Mouse (Mus musculus) cerebellum, adult 2 months (tissue): ENCODE measurements around the gene Fam173b. TPM values are rescaled to one million over a fixed set of nuclear protein-coding genes. Genes with fewer than 3 reads are reported as not detected.
A peak's percentile ranks its signal among the peaks of the same experiment; 100 is the strongest.

ENCODE experiments used
- DNase-seq, 2 experiments: peaks; one replicate each; pipeline ENCODE4 v3.0.0; 2021
- H3K27ac ChIP-seq: fragments of 200-500 bp; 2 replicates; pipeline ENCODE4 v1.5.1; 2012; ENCODE audit warnings: low read length, control low read depth, inconsistent platforms; ENCODE audit not compliant: insufficient read depth
- H3K27me3 ChIP-seq: fragments of 200-500 bp; 2 replicates; pipeline ENCODE4 v1.6.1; 2012; ENCODE audit warnings: inconsistent platforms, mild to moderate bottlenecking, low read length, moderate library complexity; ENCODE audit not compliant: control insufficient read depth, insufficient read depth
- H3K4me1 ChIP-seq: fragments of 200-500 bp; 2 replicates; pipeline ENCODE4 v1.6.1; 2011; ENCODE audit warnings: low read length; ENCODE audit not compliant: control insufficient read depth, insufficient read depth
- H3K4me3 ChIP-seq: fragments of 200-500 bp; replicated peaks from 2 replicates; pipeline ENCODE3; 2011; ENCODE audit warnings: mild to moderate bottlenecking, low read depth, low read length, control low read depth; ENCODE audit not compliant: insufficient read depth
- CTCF ChIP-seq: fragments of 200-500 bp; IDR thresholded peaks from 2 replicates; pipeline ENCODE4 v1.5.1; 2011; ENCODE audit warnings: low read depth, mild to moderate bottlenecking, control low read depth, low read length, moderate library complexity, borderline replicate concordance; ENCODE audit not compliant: insufficient read depth
- POLR2A ChIP-seq: fragments of 200-500 bp; IDR thresholded peaks from 2 replicates; pipeline ENCODE4 v1.6.1; 2011; ENCODE audit warnings: low read length, control low read depth, borderline replicate concordance; ENCODE audit not compliant: insufficient read depth
- WGBS: fragments of 180-500 bp; shearing (Covaris S2); methylation state at CpG from one replicate; pipeline ENCODE4 v1.1.7; 2018; 5-methylcytosine and 5-hydroxymethylcytosine counted together
- polyA plus RNA-seq: library from polyadenylated mRNA; depleted of rRNA; stranded (reverse); fragments of >200 nt; gene quantifications from 2 replicates; pipeline ENCODE4 v1.2.3, GENCODE M21; 2012

Fam173b gene
- polyA plus RNA-seq, 1 experiment: 15.2 TPM

GRCm38 (mm10) chr15:31628180-31628579 is 26.5 kb downstream of the Fam173b start:
- DNase-seq: no peak
- no peaks in the 10 kb centered on the region for H3K27me3 ChIP-seq
- WGBS: 64% methylated on average over 10 of the region's 10 CpGs
- no peak for TF ChIP-seq POLR2A
- TF ChIP-seq CTCF: no peak
- H3K4me1 ChIP-seq: no peaks in the 10 kb centered on the region
- H3K4me3 ChIP-seq: no peak overlapping the region
- H3K27ac ChIP-seq: no peak overlapping the region

- WGBS: 78% methylated on average over 3 of the region's 3 CpGs
- no peak for DNase-seq
- H3K27ac ChIP-seq: no peak overlapping the region
- no peak for TF ChIP-seq POLR2A
- no peak for TF ChIP-seq CTCF
- H3K4me3 ChIP-seq: no peak overlapping the region
- H3K27me3 ChIP-seq: no peaks in the 10 kb centered on the region
- H3K4me1 ChIP-seq: peaks cover under 1% of the 10 kb centered on the region; the same call in 1 of the 2 replicates
These were observed 27.9 kb downstream of the Fam173b start for GRCm38 (mm10) chr15:31629556-31629955.

- WGBS: 65% methylated on average over 12 of the region's 12 CpGs
- Histone ChIP-seq H3K4me3 (no peak overlapping the region), H3K4me1 (peaks cover 3% of the 10 kb centered on the region; the same call in 1 of the 2 replicates), H3K27me3 (no peaks in the 10 kb centered on the region; the same call in 1 of the 2 replicates), H3K27ac (no peak overlapping the region)
- TF ChIP-seq POLR2A (no peak), CTCF (no peak)
- DNase-seq: no peak
These were observed 29.8 kb downstream of the Fam173b start for GRCm38 (mm10) chr15:31631396-31631858.

- DNase-seq: no peak
- 53% methylated on average over 4 of the region's 4 CpGs for WGBS
- Histone ChIP-seq H3K4me3 (no peak overlapping the region), H3K27ac (no peak overlapping the region), H3K4me1 (peaks cover 3% of the 10 kb centered on the region; the same call in 1 of the 2 replicates), H3K27me3 (no peaks in the 10 kb centered on the region; the same call in 1 of the 2 replicates)
- TF ChIP-seq CTCF (no peak), POLR2A (no peak)
These were observed 30.8 kb downstream of the Fam173b start for GRCm38 (mm10) chr15:31632478-31632877.

GRCm38 (mm10) chr15:31634582-31634981 is 32.9 kb downstream of the Fam173b start:
- Histone ChIP-seq H3K27me3 (no peaks in the 10 kb centered on the region; the same call in 1 of the 2 replicates), H3K4me1 (peaks cover 3% of the 10 kb centered on the region; the same call in 1 of the 2 replicates), H3K4me3 (no peak overlapping the region), H3K27ac (no peak overlapping the region)
- TF ChIP-seq POLR2A (no peak), CTCF (no peak)
- peak in 1 of 2 experiments; percentile 10 for DNase-seq
- 17% methylated on average over 6 of the region's 6 CpGs for WGBS

- H3K4me3 ChIP-seq: no peak overlapping the region
- H3K27ac ChIP-seq: no peak overlapping the region
- H3K4me1 ChIP-seq: peaks cover 3% of the 10 kb centered on the region; the same call in 1 of the 2 replicates
- TF ChIP-seq CTCF (no peak), POLR2A (no peak)
- no peaks in the 10 kb centered on the region; the same call in 1 of the 2 replicates for H3K27me3 ChIP-seq
- 86% methylated on average over 9 of the region's 9 CpGs for WGBS
- no peak for DNase-seq
These were observed 34.5 kb downstream of the Fam173b start for GRCm38 (mm10) chr15:31636091-31636595.

GRCm38 (mm10) chr15:31647225-31647624 is 45.6 kb downstream of the Fam173b start:
- H3K4me3 ChIP-seq: no peak overlapping the region
- no peak for DNase-seq
- no peak for TF ChIP-seq POLR2A
- no peak for TF ChIP-seq CTCF
- WGBS: 77% methylated on average over 6 of the region's 6 CpGs
- no peaks in the 10 kb centered on the region for H3K27me3 ChIP-seq
- no peak overlapping the region for H3K27ac ChIP-seq
- no peaks in the 10 kb centered on the region for H3K4me1 ChIP-seq

- H3K4me3 ChIP-seq: no peak overlapping the region
- no peaks in the 10 kb centered on the region for H3K27me3 ChIP-seq
- DNase-seq: no peak
- no peak for TF ChIP-seq POLR2A
- TF ChIP-seq CTCF: no peak
- H3K27ac ChIP-seq: no peak overlapping the region
- 84% methylated on average over 8 of the region's 8 CpGs for WGBS
- no peaks in the 10 kb centered on the region for H3K4me1 ChIP-seq
These were observed 46.4 kb downstream of the Fam173b start for GRCm38 (mm10) chr15:31647851-31648569.
